Mouse (Mus musculus): Measurements from ENCODE around the gene Serpinb1b. TPM values are rescaled to one million over a fixed set of nuclear protein-coding genes. Genes with fewer than 3 reads are reported as not detected.

Serpinb1b gene
- polyA plus RNA-seq, 1 experiment from 2014 or later: not detected

DNA sequence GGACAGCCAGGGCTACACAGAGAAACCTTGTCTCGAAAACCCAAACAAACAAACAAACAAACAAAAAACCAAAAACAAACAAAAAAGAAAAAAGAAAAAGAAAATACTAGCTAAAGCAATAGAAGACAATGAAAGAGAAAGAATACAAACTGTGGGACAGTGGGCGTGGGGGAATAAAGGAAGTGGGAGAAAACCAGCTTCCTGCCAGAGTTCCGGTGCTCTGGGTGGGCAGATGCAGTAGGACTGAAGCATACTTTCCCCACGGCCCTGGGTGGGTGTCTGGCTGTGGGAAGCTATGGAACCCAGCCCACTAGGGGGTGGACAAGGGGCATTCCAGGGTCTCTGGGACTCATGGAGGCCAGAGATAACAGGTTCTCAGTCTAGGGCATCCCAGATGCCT is 30.2 kb upstream of the Serpinb1b start:
- TF ChIP-seq EP300 (IDR thresholded peaks at IDR 0.05; ENCODE audit: low read depth): no peak
- no peak for TF ChIP-seq CTCF (IDR thresholded peaks at IDR 0.05; ENCODE audit: low read depth)
- Histone ChIP-seq H3K9ac (replicated peaks) (no peak overlapping the region), H3K4me2 (ENCODE audit: low read depth, low read length) (no peak overlapping the region), H3K4me1 (ENCODE audit: insufficient read depth) (no peaks in the 10 kb centered on the region), H3K36me3 (replicated peaks; ENCODE audit: insufficient read depth, low read length) (no peaks in the 10 kb centered on the region), H3K9me3 (ENCODE audit: low read length) (no peaks in the 10 kb centered on the region), H3K4me3 (ENCODE audit: low read depth, low read length) (no peak overlapping the region), H3K27me3 (ENCODE audit: insufficient read depth, low read length) (no peaks in the 10 kb centered on the region), H3K27ac (ENCODE audit: low read depth) (no peak overlapping the region)
- 47% methylated on average over 4 of the region's 4 CpGs for WGBS (ENCODE audit: insufficient replicate concordance)
- DNase-seq: no peak
- ATAC-seq: no peak

DNA sequence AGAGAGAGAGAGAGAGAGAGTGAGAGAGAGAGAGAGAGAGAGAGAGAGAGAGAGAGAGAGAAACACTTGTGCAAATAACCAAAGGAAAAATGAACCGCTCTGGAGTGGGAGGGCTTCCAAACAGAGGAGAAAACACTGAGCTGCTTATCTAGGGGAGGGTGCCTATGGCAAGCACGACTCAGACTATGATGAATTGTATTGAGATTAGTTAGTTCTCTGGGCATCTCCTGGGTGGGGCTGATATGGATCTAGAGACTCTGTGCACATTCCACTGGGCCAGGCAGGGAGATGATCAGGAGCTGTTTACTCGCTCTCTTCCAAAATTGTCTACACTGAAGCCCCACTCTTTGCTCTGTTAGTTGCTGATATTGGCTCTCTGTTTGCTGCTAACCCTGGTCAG is 26.7 kb upstream of the Serpinb1b start:
- 41% methylated on average over 3 of the region's 3 CpGs for WGBS (ENCODE audit: insufficient replicate concordance)

DNA sequence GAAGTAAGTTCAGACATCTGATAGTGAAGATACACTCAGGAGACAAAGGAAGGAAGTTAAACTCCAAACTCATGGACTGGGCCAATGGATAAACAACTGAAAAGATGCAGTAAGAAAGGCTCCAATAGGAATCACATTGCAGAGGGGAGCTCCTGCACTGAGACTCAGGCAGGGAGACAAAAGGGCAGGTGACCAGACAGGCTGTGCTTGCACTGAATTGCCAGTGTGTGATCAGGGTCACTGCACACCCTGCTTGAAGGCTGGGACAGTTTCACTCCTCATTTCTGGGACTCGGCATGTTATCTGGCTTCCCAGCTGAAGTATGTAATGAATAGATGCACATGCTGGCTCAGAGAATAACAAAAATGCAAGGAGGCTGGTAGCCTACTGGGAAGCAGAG is 15.3 kb upstream of the Serpinb1b start:
- no peak overlapping the region for H3K27ac ChIP-seq (ENCODE audit: low read depth)
- no peaks in the 10 kb centered on the region for H3K4me1 ChIP-seq (ENCODE audit: insufficient read depth)
- no peak overlapping the region for H3K9ac ChIP-seq (replicated peaks)
- 70% methylated on average over 1 of the region's 1 CpGs for WGBS (ENCODE audit: insufficient replicate concordance)
- H3K36me3 ChIP-seq (replicated peaks; ENCODE audit: insufficient read depth, low read length): no peaks in the 10 kb centered on the region
- H3K9me3 ChIP-seq (ENCODE audit: low read length): no peaks in the 10 kb centered on the region
- H3K4me3 ChIP-seq (ENCODE audit: low read depth, low read length): no peak overlapping the region
- no peaks in the 10 kb centered on the region for H3K27me3 ChIP-seq (ENCODE audit: insufficient read depth, low read length)
- DNase-seq (no peak), ATAC-seq (no peak)
- no peak overlapping the region for H3K4me2 ChIP-seq (ENCODE audit: low read depth, low read length)
- TF ChIP-seq EP300 (IDR thresholded peaks at IDR 0.05; ENCODE audit: low read depth) (no peak), CTCF (IDR thresholded peaks at IDR 0.05; ENCODE audit: low read depth) (no peak)

More for the DNA sequence above, 26.7 kb upstream of the Serpinb1b start:
- Histone ChIP-seq H3K36me3 (replicated peaks; ENCODE audit: insufficient read depth, low read length) (no peaks in the 10 kb centered on the region), H3K4me2 (ENCODE audit: low read depth, low read length) (no peak overlapping the region), H3K27ac (ENCODE audit: low read depth) (no peak overlapping the region), H3K9me3 (ENCODE audit: low read length) (no peaks in the 10 kb centered on the region), H3K9ac (replicated peaks) (no peak overlapping the region), H3K27me3 (ENCODE audit: insufficient read depth, low read length) (no peaks in the 10 kb centered on the region), H3K4me3 (ENCODE audit: low read depth, low read length) (no peak overlapping the region), H3K4me1 (ENCODE audit: insufficient read depth) (no peaks in the 10 kb centered on the region)
- TF ChIP-seq EP300 (IDR thresholded peaks at IDR 0.05; ENCODE audit: low read depth) (no peak), CTCF (IDR thresholded peaks at IDR 0.05; ENCODE audit: low read depth) (no peak)
- ATAC-seq (no peak), DNase-seq (no peak)

DNA sequence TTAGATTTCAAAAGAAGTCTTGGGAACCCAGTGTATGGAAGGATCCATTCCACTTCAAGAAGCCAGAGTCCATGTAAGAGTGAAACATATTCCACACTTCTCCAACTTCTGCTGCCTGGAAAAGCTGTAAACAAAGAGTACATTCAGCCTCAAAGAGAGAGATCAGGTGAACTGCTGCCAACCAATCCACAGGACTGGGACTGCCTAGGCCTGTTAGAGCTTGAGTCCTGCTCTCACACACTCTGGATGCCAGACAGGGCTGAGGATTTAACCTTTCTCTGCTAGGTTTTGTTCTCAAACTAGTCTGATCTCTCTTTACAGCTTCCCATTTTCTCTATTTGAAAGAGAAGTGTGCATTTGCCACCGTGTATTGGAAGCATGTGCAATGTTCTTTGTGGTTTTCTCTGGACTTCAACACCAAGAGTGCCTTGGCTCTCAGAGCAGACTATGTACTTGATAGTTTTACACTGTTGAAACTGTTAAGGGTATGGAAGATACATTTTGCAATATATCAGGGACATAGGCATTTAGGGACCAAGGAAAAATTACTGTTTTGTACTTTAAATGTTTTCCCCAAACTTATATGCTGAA is 10.9 kb upstream of the Serpinb1b start:
- no peaks in the 10 kb centered on the region for H3K36me3 ChIP-seq (replicated peaks; ENCODE audit: insufficient read depth, low read length)
- no peak overlapping the region for H3K4me2 ChIP-seq (ENCODE audit: low read depth, low read length)
- no peak for TF ChIP-seq EP300 (IDR thresholded peaks at IDR 0.05; ENCODE audit: low read depth)
- no peak for TF ChIP-seq CTCF (IDR thresholded peaks at IDR 0.05; ENCODE audit: low read depth)
- ATAC-seq: no peak
- H3K9ac ChIP-seq (replicated peaks): no peak overlapping the region
- no peak for DNase-seq
- WGBS (ENCODE audit: insufficient replicate concordance): 36% methylated on average over 1 of the region's 1 CpGs
- H3K27me3 ChIP-seq (ENCODE audit: insufficient read depth, low read length): no peaks in the 10 kb centered on the region
- no peak overlapping the region for H3K4me3 ChIP-seq (ENCODE audit: low read depth, low read length)
- no peaks in the 10 kb centered on the region for H3K9me3 ChIP-seq (ENCODE audit: low read length)
- H3K27ac ChIP-seq (ENCODE audit: low read depth): no peak overlapping the region
- no peaks in the 10 kb centered on the region for H3K4me1 ChIP-seq (ENCODE audit: insufficient read depth)

DNA sequence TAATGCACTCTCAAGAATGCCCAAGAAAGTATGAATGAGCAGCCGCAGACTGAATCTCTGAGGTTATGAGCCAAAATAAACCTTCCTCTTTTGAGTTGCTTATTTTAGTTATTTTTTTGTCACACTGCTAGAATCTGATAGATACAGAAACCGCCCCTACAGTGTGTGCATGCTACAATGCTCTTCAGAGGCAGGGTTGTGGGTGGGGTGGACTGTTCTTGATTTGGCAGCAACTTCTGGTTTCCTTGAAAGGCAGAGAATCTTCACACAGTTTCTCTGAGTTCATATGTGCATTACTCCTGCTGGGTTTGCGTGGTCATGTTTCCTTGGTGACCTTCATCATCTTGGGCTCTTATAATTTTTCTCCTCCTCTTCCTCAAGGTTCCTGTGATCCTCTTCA is 10.2 kb upstream of the Serpinb1b start:
- Histone ChIP-seq H3K27ac (ENCODE audit: low read depth) (no peak overlapping the region), H3K4me1 (ENCODE audit: insufficient read depth) (no peaks in the 10 kb centered on the region), H3K36me3 (replicated peaks; ENCODE audit: insufficient read depth, low read length) (no peaks in the 10 kb centered on the region), H3K27me3 (ENCODE audit: insufficient read depth, low read length) (no peaks in the 10 kb centered on the region), H3K4me2 (ENCODE audit: low read depth, low read length) (no peak overlapping the region), H3K9ac (replicated peaks) (no peak overlapping the region), H3K9me3 (ENCODE audit: low read length) (no peaks in the 10 kb centered on the region), H3K4me3 (ENCODE audit: low read depth, low read length) (no peak overlapping the region)
- TF ChIP-seq EP300 (IDR thresholded peaks at IDR 0.05; ENCODE audit: low read depth) (no peak), CTCF (IDR thresholded peaks at IDR 0.05; ENCODE audit: low read depth) (no peak)
- ATAC-seq (no peak), DNase-seq (no peak)
- WGBS (ENCODE audit: insufficient replicate concordance): 57% methylated on average over 3 of the region's 3 CpGs

DNA sequence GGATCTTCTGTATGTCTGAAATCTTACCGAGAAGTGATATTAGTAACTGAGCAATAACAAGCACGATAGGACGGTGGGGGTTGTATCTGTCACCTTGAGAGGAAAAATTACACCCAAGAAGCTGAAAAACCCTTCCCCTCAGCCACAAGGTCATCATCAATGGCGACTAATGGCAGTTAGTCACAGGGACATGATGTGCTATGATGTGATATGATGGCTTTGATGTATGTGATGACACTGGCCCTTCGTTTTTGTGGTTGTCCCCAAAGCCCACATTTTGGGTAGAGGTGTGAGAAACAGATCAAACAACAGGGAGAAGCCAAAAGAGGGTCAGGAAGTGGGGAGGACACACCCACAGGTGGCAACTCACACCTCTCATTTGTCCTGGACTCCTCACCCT is 6.6 kb upstream of the Serpinb1b start:
- DNase-seq: no peak
- Histone ChIP-seq H3K9ac (replicated peaks) (no peak overlapping the region), H3K36me3 (replicated peaks; ENCODE audit: insufficient read depth, low read length) (no peaks in the 10 kb centered on the region), H3K4me1 (ENCODE audit: insufficient read depth) (no peaks in the 10 kb centered on the region), H3K4me3 (ENCODE audit: low read depth, low read length) (no peak overlapping the region), H3K9me3 (ENCODE audit: low read length) (no peaks in the 10 kb centered on the region), H3K27ac (ENCODE audit: low read depth) (no peak overlapping the region), H3K27me3 (ENCODE audit: insufficient read depth, low read length) (no peaks in the 10 kb centered on the region), H3K4me2 (ENCODE audit: low read depth, low read length) (no peak overlapping the region)
- 64% methylated on average over 5 of the region's 5 CpGs for WGBS (ENCODE audit: insufficient replicate concordance)
- TF ChIP-seq CTCF (IDR thresholded peaks at IDR 0.05; ENCODE audit: low read depth): no peak
- ATAC-seq: no peak

DNA sequence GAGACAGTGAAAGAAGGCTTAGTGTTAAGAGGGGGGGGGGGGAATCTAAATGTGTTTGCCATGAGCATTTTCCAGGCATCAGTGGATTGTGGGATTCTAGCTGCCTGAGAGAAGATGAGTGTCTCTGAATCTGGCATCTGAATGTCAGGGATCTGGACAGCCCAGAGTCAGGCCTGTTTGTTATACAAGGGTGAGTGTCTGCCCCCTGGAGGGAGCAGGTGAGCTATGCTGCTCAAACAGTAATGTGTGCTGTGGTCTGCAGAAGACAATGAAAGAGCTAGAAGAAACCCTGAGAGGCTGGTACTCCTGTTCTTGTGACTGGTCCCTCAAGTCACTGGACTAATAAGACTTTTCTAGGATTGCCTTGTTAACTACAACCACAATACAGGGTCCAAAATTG is 4.3 kb upstream of the Serpinb1b start:
- ATAC-seq (0 out of 2 replicates have a peak, but pooled peaks have one; percentile 47), DNase-seq (peak; percentile 32)
- no peak overlapping the region for H3K27ac ChIP-seq (ENCODE audit: low read depth)
- H3K4me3 ChIP-seq (ENCODE audit: low read depth, low read length): no peak overlapping the region
- H3K36me3 ChIP-seq (replicated peaks; ENCODE audit: insufficient read depth, low read length): no peaks in the 10 kb centered on the region
- no peaks in the 10 kb centered on the region for H3K4me1 ChIP-seq (ENCODE audit: insufficient read depth)
- H3K4me2 ChIP-seq (ENCODE audit: low read depth, low read length): no peak overlapping the region
- H3K9ac ChIP-seq (replicated peaks): no peak overlapping the region
- H3K27me3 ChIP-seq (ENCODE audit: insufficient read depth, low read length): no peaks in the 10 kb centered on the region
- peak; percentile 74 for TF ChIP-seq CTCF (IDR thresholded peaks at IDR 0.05; ENCODE audit: low read depth)
- no peak for TF ChIP-seq EP300 (IDR thresholded peaks at IDR 0.05; ENCODE audit: low read depth)
- H3K9me3 ChIP-seq (ENCODE audit: low read length): no peaks in the 10 kb centered on the region

Data from liver, postnatal 0 days (tissue).